Mouse (Mus musculus) spleen, adult 12 weeks (tissue): ENCODE results near the gene A030005K14Rik.

ENCODE experiments used
- DNase-seq: peaks from one replicate; pipeline ENCODE4 v3.0.0; 2022; ENCODE audit warnings: low spot score

Gene A030005K14Rik

DNA sequence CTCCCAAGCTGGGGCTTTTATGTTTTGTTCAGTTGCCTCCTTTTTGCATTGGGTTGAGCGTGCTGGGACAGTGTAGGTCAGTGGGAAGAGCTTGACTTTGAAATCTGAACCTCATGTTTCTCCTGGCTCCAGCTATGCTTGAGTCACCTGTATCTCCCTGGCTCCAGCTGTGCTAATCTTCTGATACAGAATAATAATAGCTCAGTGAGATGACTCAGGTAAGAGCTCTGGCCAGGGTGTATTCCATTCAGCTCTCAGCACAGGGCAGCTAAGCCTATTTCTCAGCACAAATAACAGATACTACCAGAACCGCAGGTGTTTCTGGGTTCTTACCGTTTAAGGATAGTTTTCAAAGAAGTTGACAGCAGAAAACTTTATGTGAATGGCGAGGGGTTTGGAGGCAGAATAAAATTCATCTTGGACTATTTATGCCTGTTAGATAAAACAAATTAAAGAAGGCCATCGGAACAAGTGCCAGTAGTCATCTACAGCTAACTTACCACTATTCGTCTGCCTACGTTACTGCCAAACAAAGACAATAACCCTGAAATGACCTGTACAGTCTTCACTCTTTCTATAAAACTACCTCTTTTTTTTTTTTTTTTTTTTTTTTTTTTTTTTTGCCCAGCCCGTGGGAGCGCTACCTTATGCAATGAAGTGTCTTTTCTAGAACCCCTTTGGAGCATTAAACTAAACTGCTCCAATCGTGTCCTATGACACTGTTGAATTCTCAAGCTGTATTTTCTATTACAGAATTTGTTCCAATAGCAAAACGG, 22.1 kb downstream of the A030005K14Rik start:
- DNase-seq: no peak

DNA sequence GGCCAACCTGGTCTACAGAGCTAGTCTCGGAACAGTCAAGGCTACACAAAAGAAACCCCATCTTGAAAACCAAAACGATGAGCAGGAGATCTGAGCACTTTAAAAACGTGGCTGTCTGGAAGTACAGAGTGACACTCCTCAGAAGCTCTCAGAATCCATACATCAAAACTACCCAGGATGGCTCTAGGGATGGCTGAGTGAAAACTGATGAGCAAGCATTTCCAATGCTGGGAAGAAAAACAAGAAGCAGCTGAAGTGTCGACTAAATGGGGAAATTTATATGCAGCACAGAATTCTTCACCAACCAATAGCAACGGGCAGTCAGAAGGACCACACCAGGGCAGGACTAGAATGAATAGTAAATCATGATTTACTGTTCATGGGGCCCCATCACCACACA, 24.7 kb downstream of the A030005K14Rik start:
- DNase-seq: no peak

DNA sequence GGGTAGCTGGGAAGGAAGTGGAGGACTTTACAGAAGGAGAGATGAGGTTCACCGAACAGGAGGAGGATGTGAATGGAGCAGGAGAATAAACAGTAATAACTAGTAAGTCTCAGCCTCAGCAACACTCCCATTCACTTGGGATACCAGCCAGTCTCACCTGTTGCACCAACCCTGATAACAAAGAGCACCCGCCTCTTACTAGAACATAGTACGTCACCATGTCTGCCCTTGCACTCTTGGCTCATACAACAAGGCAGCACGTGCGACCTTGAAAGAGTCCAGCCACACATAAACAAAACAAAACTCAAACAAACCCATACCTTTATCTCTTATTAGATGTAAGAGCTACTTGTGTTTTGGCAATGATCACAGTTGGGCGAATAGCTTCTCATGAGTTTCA, 26.7 kb downstream of the A030005K14Rik start:
- no peak for DNase-seq

DNA sequence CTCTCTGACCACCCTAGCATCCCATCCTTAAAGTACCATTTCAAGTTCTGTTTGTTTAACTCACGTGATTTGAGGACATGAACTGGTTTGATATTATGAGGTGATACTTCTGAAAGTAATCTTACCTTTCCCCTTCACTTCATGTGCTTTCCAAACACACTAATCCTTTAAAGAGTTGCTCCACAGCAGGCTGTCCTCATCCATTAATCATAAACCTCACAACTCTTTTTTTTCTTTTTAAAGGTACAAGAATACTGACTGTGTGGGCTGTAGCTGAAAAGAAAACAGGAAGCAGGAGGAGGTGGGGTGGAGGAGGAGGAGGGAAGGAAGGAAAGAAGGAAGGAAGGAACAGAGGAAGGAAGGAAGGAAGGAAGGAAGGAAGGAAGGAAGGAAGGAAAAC, 27.2 kb downstream of the A030005K14Rik start:
- DNase-seq: no peak

DNA sequence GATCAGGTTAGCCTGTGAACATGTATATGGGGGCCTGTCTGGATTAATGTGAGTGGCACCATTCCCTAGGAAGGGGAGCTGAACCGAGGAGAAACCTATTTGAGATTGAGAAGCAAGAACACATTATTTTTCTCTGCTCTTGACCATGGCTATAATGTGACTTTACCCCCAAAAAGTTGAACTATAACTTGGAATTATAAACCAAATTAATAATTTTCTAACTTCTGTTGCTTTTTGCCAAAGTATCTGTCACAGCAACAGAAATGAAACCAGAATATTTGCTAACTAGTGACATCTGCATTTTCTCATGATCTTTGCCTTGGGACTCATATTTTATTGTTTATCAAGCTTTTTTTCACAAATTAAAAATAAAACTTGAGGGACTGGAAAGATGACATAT, 42.6 kb downstream of the A030005K14Rik start:
- no peak for DNase-seq

DNA sequence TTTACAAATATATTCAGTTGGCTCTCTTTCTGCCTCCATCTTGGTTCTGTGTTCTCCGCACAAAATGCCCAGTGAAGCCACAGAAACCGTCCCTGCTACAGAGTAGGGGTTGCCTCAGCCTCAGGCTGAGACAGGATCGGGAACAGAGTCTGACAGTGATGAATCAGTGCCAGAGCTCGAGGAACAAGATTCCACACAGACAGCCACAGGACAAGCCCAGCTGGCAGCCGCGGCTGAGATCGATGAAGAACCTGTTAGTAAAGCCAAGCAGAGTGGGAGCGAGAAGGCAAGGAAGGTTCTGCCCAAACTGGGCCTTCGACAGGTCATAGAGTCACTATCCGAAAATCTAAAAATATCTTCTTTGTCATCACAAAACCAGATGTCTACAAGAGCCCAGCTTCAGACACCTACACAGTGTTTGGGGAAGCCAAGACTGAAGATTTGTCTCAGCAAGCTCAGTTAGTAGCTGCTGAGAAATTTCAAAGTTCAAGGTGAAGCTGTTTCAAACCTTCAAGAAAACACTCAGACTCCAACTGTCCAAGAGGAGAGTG, 43.8 kb downstream of the A030005K14Rik start:
- no peak for DNase-seq

DNA sequence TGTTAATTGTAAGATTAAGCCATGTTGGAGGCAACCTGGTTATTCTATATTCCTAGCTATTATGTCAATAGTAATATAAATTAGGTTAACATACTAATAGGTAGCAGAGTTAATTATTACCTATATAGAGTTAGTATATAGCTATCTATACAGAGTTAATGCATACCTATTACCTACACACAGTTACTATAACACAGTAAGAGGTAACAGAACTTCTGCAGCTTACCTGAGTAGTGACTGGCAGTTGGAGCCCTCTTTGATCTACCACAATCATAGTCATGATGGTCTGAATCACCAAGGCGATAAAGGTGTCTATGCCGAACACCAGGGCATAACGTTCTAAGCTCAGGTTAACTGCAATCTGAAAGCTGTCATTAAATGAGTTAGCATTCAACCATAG, 44.7 kb downstream of the A030005K14Rik start:
- no peak for DNase-seq
